In genomic region chr13:74507981-74508380, GRCm38 (mm10) we compare ENCODE assay signal across 6 mouse cellular contexts. TPM values are rescaled to one million over a fixed set of nuclear protein-coding genes. Genes with fewer than 3 reads are reported as not detected.
DNase-seq lines count a peak whose midpoint lies in the region; ATAC-seq and TF ChIP-seq lines count a peak whose summit lies in the region.
"Not testable (repeated sequence)": the region's sequence is repeated elsewhere in the genome, so short reads cannot be mapped to it uniquely, and the experiment has no call there.

No protein-coding gene starts in this region.

- peak; percentile 23; the same call in 1 of the 2 replicates for ATAC-seq in intestine, embryonic 16.5 days

- TF ChIP-seq POLR2A in liver, adult 2 months (IDR thresholded peaks at IDR 0.05; ENCODE audit: extremely low read depth, insufficient read depth, low read length) = not testable (repeated sequence)

- H3K4me2 ChIP-seq in intestine, embryonic 16.5 days (ENCODE audit: low read depth, low read length) = not testable (repeated sequence)

- H3K79me2 ChIP-seq in liver, adult 2 months (ENCODE audit: control insufficient read depth, insufficient read depth, low read length) = not testable (repeated sequence)

- not testable (repeated sequence) for H3K36me3 ChIP-seq in intestine, embryonic 16.5 days (ENCODE audit: control insufficient read depth, insufficient read depth, low read length); liver, adult 2 months (ENCODE audit: control insufficient read depth, insufficient read depth, low read length)

- not testable (repeated sequence) for H3K4me3 ChIP-seq in intestine, embryonic 16.5 days (ENCODE audit: low read length); liver, adult 2 months (ENCODE audit: insufficient read depth, low read depth, low read length)

- TF ChIP-seq CTCF in liver, adult 2 months (IDR thresholded peaks at IDR 0.05; ENCODE audit: low read depth, low read length) = not testable (repeated sequence)

- 82% methylated on average over 6 of the region's 6 CpGs for WGBS in intestine, embryonic 16.5 days
- 32% methylated on average over 6 of the region's 6 CpGs for WGBS in liver, adult 2 months

- H3K27ac ChIP-seq in intestine, embryonic 16.5 days (ENCODE audit: low read length) = not testable (repeated sequence)
- H3K27ac ChIP-seq in liver, adult 2 months (replicated peaks; ENCODE audit: insufficient read depth, low read depth, low read length) = peak overlapping the region; percentile 65; the same call in 1 of the 2 replicates

- not testable (repeated sequence) for H3K27me3 ChIP-seq in intestine, embryonic 16.5 days (replicated peaks; ENCODE audit: control insufficient read depth, insufficient read depth, low read length); liver, adult 2 months (ENCODE audit: control insufficient read depth, insufficient read depth, low read length)

- not testable (repeated sequence) for H3K9ac ChIP-seq in intestine, embryonic 16.5 days (ENCODE audit: low read depth, low read length); liver, adult 2 months (ENCODE audit: low read depth, low read length)

- peak; percentile 69 for DNase-seq in R1 (ENCODE audit: low read depth, low spot score)
- DNase-seq in kidney, adult 11 months = peak; percentile 21
- peak; percentile 76 for DNase-seq in kidney, adult 9 months
- peak; percentile 85 for DNase-seq in liver, adult 2 months (ENCODE audit: extremely low read depth, low read depth, low spot score)
- peak; percentile 4 for DNase-seq in urinary bladder, postnatal 14 days (ENCODE audit: low spot score)

- H3K9me3 ChIP-seq in intestine, embryonic 16.5 days (ENCODE audit: control insufficient read depth, low read length) = not testable (repeated sequence)

- not testable (repeated sequence) for H3K4me1 ChIP-seq in intestine, embryonic 16.5 days (ENCODE audit: control insufficient read depth, insufficient read depth, low read length); liver, adult 2 months (ENCODE audit: control insufficient read depth, insufficient read depth, low read length)

RNA-seq across cellular contexts. Expression of gene Zfp825, which starts 14.2 kb away (rescaled TPM):
- 12.8 and 15.2 TPM in 2 replicates for polyA plus RNA-seq in intestine, embryonic 16.5 days (2015; fragmentation: Nextera tagmentation; extraction: Ambion mirVana)
- 11.8 and 19.3 TPM in 2 replicates for total RNA-seq in liver, adult 2 months (2014; rRNA removed)
- 2.2 and 2.8 TPM in 2 replicates for polyA plus RNA-seq in liver, adult 2 months (2012; rRNA removed)

Comparison
In these comparisons a context has a peak if more than half of its experiments do, and no peak if none do; other contexts are left out.
1. DNase-seq: peak in every context shown above with its lines; median percentile 85 in liver, adult 2 months; 76 in kidney, adult 9 months; 69 in R1; 21 in kidney, adult 11 months; 4 in urinary bladder, postnatal 14 days.